17 mouse cellular contexts compared by ENCODE assay signal in the genomic region with DNA sequence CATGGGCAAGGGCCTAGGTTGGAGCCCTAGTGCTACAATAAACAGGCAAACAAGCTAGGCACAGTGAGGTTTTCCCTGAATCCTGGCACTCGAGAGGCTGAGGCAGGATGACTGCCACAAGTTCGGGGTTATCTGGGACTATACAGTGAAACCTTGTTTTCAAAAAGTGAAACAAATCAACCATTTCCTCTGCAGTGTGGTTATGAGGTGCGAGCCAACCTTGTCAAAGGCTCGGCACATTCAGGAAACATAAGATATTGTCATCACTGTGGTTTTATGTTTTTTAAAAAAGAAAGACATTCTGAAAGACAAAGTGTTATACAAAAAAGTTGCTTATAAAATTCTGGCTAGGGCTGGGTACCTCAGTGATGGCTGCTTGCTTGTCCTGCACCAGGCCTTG. TPM values are rescaled to one million over a fixed set of nuclear protein-coding genes. Genes with fewer than 3 reads are reported as not detected.
"Had no signal": no experiment of that assay in that cellular context is flagged by ENCODE, and none has a peak within 500 bp of the region (broad histone marks: within the 10 kb centered on the region; RNA-seq: fewer than 3 reads in every experiment).

No protein-coding gene starts in this region.

- ATAC-seq: liver, embryonic 12.5 days; midbrain, embryonic 13.5 days had no signal

- H3K36me3 ChIP-seq: kidney, embryonic 15.5 days; limb, embryonic 10.5 days; liver, embryonic 12.5 days; lung, embryonic 15.5 days; midbrain, embryonic 13.5 days; neural tube, embryonic 12.5 days had no signal

- H3K27me3 ChIP-seq: kidney, embryonic 15.5 days; liver, embryonic 12.5 days; lung, embryonic 15.5 days; midbrain, embryonic 13.5 days; neural tube, embryonic 12.5 days had no signal

- DNase-seq: kidney, adult 2 months; kidney, postnatal 14 days; lung, postnatal 14 days; right cerebral cortex, postnatal 4 days; spleen, adult 18-20 months; thymus, postnatal 36 days had no signal

- H3K4me1 ChIP-seq: kidney, embryonic 15.5 days; limb, embryonic 10.5 days; liver, embryonic 12.5 days; lung, embryonic 15.5 days; neural tube, embryonic 12.5 days had no signal

- H3K4me3 ChIP-seq: kidney, embryonic 15.5 days; left cerebral cortex, adult 2 months; limb, embryonic 10.5 days; liver, embryonic 12.5 days; lung, embryonic 15.5 days; midbrain, embryonic 13.5 days; neural tube, embryonic 12.5 days had no signal

- H3K27ac ChIP-seq: kidney, embryonic 15.5 days; left cerebral cortex, adult 2 months; limb, embryonic 10.5 days; liver, embryonic 12.5 days; lung, embryonic 15.5 days; macrophage; midbrain, embryonic 13.5 days; neural tube, embryonic 12.5 days had no signal

- H3K9me3 ChIP-seq: kidney, embryonic 15.5 days; limb, embryonic 10.5 days; liver, embryonic 12.5 days; lung, embryonic 15.5 days; midbrain, embryonic 13.5 days; neural tube, embryonic 12.5 days had no signal

RNA-seq across cellular contexts. Expression of a gene that starts 41.4 kb away (rescaled TPM):
- total RNA-seq: megakaryocyte-erythroid progenitor cell, adult 5-6 weeks; neutrophil, adult 5-6 weeks had no signal
- polyA plus RNA-seq: limb, embryonic 10.5 days; liver, embryonic 12.5 days; liver, embryonic 16.5 days; lung, embryonic 15.5 days had no signal
